Mouse (Mus musculus) liver, embryonic 14.5 days (tissue): ENCODE results near the gene Abtb2.

ENCODE experiments used
- CTCF ChIP-seq: IDR thresholded peaks from 2 replicates; pipeline ENCODE4 v1.5.1; 2016; ENCODE audit warnings: antibody characterized with exemption, low read depth, control low read depth
- EP300 ChIP-seq: IDR thresholded peaks from 2 replicates; pipeline ENCODE4 v1.6.1; 2016; ENCODE audit warnings: antibody characterized with exemption, low read depth

GRCm38 (mm10) chr2:103707056-103707776, 141.1 kb downstream of the Abtb2 start:
- TF ChIP-seq CTCF: no peak
- TF ChIP-seq EP300: 0 out of 2 replicates have a peak, but pooled peaks have one; percentile 32
